Mouse (Mus musculus) erythroblast, embryonic 14.5 days (primary cell): Measurements from ENCODE around the gene Slc9a8.

ENCODE experiments used
- GATA1 ChIP-seq: IDR thresholded peaks from 2 replicates; pipeline ENCODE4 v1.6.1; 2012; ENCODE audit warnings: low read length, inconsistent platforms, mixed read lengths
- TAL1 ChIP-seq: IDR thresholded peaks from 3 replicates; pipeline ENCODE4 v1.6.1; 2012; ENCODE audit warnings: low read length, inconsistent platforms, mixed read lengths

DNA sequence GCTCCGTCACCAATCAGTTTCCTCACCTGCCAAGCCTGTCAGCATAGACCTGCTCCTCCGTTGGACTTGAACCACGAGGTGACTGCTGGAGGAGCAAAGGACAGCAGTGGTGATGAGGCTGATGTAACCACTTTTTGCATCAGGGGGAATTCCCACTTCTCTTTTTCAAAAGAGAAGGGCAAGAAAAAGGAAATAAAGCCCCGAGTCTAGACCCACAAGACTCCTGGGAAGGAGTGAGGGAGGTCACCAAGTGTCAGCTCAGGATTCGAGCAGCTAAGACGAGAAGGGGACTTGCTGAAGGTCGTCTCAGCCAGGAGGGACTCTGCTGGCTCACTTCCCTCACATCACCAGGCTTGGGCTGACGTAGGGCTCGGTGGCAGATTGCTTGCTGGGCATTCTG lies 46.4 kb upstream of the Slc9a8 start:
- TF ChIP-seq TAL1 = no peak
- TF ChIP-seq GATA1 = no peak
